Mouse (Mus musculus) cerebellum, adult 2 months (tissue): ENCODE measurements at regions not wholly inside any gene's neighbourhood (a gene's known extent, or its start where the extent isn't known, plus 50 kb on each side); places are given as distances from the start of the nearest gene placed in this dataset.

Source experiments
- DNase-seq, 2 experiments: peaks; one replicate each; pipeline ENCODE4 v3.0.0; 2021
- H3K27ac ChIP-seq: fragments of 200-500 bp; 2 replicates; pipeline ENCODE4 v1.5.1; 2012; ENCODE audit warnings: low read length, control low read depth, inconsistent platforms; ENCODE audit not compliant: insufficient read depth
- H3K27me3 ChIP-seq: fragments of 200-500 bp; 2 replicates; pipeline ENCODE4 v1.6.1; 2012; ENCODE audit warnings: inconsistent platforms, mild to moderate bottlenecking, low read length, moderate library complexity; ENCODE audit not compliant: control insufficient read depth, insufficient read depth
- H3K4me1 ChIP-seq: fragments of 200-500 bp; 2 replicates; pipeline ENCODE4 v1.6.1; 2011; ENCODE audit warnings: low read length; ENCODE audit not compliant: control insufficient read depth, insufficient read depth
- H3K4me3 ChIP-seq: fragments of 200-500 bp; replicated peaks from 2 replicates; pipeline ENCODE3; 2011; ENCODE audit warnings: mild to moderate bottlenecking, low read depth, low read length, control low read depth; ENCODE audit not compliant: insufficient read depth
- CTCF ChIP-seq: fragments of 200-500 bp; IDR thresholded peaks from 2 replicates; pipeline ENCODE4 v1.5.1; 2011; ENCODE audit warnings: low read depth, mild to moderate bottlenecking, control low read depth, low read length, moderate library complexity, borderline replicate concordance; ENCODE audit not compliant: insufficient read depth
- POLR2A ChIP-seq: fragments of 200-500 bp; IDR thresholded peaks from 2 replicates; pipeline ENCODE4 v1.6.1; 2011; ENCODE audit warnings: low read length, control low read depth, borderline replicate concordance; ENCODE audit not compliant: insufficient read depth
- WGBS: fragments of 180-500 bp; shearing (Covaris S2); methylation state at CpG from one replicate; pipeline ENCODE4 v1.1.7; 2018; 5-methylcytosine and 5-hydroxymethylcytosine counted together

- 44% methylated on average over 4 of the region's 4 CpGs for WGBS
- no peaks in the 10 kb centered on the region for H3K27me3 ChIP-seq
- TF ChIP-seq CTCF = no peak
- TF ChIP-seq POLR2A = no peak
- DNase-seq = no peak
- H3K4me3 ChIP-seq = no peak overlapping the region
- H3K4me1 ChIP-seq = no peaks in the 10 kb centered on the region
- no peak overlapping the region for H3K27ac ChIP-seq
Observed at GRCm38 (mm10) chr8:113976626-113977025, 128.1 kb upstream of the Adamts18 start.

DNA sequence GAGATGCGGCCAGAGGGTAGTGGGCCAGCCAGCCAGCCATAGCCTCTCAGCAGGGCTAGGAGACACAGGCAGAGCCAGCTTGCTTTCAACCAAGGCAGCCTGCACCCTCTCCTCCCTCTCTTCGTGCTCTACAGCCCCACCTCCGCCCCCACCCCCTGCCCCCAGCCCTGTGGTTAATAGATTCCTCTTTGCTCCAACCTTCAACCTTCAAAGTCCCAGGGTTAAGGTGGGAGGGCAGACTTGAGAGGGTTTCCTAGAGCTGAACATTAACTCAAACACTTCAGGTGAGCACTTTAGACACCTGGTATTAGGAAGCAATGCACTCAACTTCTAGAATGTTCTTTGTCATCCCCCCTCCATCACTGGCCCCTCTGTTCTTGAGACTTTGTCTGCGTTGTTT lies 128.5 kb upstream of the Adamts18 start:
- DNase-seq = no peak
- H3K4me1 ChIP-seq = no peaks in the 10 kb centered on the region
- no peaks in the 10 kb centered on the region for H3K27me3 ChIP-seq
- TF ChIP-seq CTCF (no peak), POLR2A (no peak)
- H3K27ac ChIP-seq = no peak overlapping the region
- no peak overlapping the region for H3K4me3 ChIP-seq
- WGBS = 59% methylated on average over 4 of the region's 4 CpGs

GRCm38 (mm10) chr8:113978946-113979345 lies 130.4 kb upstream of the Adamts18 start:
- 53% methylated on average over 9 of the region's 9 CpGs for WGBS
- Histone ChIP-seq H3K27me3 (no peaks in the 10 kb centered on the region), H3K4me3 (no peak overlapping the region), H3K27ac (no peak overlapping the region), H3K4me1 (no peaks in the 10 kb centered on the region)
- no peak for DNase-seq
- no peak for TF ChIP-seq CTCF

DNA sequence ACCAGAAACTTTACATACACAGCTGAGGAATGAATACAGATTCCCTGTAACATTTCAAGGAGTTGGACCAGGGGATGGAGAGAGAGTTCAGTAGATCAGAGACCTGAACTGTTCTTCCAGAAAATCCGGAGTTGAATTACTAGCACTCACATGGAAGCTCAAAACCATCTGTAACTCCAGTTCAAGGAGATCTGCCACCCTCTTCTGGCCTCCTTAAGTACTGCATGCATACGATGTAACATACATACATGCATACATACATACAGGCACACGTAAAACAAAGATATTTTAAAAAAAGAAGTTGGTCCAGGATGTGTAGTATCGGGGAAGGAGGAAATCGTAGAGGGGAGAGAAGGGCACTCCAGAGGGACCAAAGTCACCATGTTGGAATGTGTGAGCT lies 131.3 kb upstream of the Adamts18 start:
- TF ChIP-seq POLR2A (no peak), CTCF (no peak)
- no peaks in the 10 kb centered on the region for H3K4me1 ChIP-seq
- no peak for DNase-seq
- no peak overlapping the region for H3K4me3 ChIP-seq
- no peaks in the 10 kb centered on the region for H3K27me3 ChIP-seq
- WGBS = 96% methylated on average over 5 of the region's 5 CpGs
- H3K27ac ChIP-seq = no peak overlapping the region

DNA sequence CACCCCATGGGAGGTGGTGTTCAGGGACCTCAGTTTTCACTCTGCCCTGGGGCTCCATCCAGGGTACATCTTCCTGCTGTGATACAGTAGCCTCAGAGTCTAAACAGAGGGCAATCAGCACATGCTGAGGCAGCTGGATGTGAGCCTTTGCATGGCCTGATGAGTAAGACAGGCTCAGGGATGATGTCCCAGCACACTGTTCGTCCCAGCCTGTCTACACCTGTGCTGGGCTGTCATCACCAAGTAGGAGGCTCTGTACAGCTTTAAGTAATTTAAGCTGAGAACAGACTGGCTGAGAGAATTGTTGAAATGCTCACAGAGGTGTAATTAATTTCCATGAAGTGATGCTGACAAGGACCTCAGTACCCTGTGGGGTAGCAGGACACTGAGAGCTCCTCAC lies 132.8 kb upstream of the Adamts18 start:
- H3K4me1 ChIP-seq = no peaks in the 10 kb centered on the region
- no peak for DNase-seq
- WGBS = 91% methylated on average over 1 of the region's 1 CpGs
- TF ChIP-seq CTCF (no peak), POLR2A (no peak)
- no peak overlapping the region for H3K4me3 ChIP-seq
- no peak overlapping the region for H3K27ac ChIP-seq
- H3K27me3 ChIP-seq = no peaks in the 10 kb centered on the region

DNA sequence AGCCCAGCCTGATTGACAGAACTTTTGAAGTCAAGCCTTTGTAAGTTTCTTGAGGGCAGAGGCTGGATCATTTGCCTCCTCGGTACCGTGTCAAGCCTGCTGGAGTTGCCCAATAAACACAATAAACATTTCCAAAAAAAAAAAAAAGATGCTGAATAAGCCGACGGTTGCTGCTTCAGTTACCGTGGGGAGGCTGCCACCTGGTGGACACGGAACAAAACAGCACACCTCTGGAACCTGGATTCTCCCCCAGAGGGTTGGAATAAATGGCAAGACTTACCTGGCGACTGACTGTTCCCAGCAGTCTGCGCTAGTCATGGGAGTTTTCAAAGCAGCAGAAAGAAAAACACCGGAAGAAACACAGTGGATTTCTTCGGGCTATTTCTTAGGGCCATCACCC lies 136.3 kb upstream of the Adamts18 start:
- no peak overlapping the region for H3K27ac ChIP-seq

DNA sequence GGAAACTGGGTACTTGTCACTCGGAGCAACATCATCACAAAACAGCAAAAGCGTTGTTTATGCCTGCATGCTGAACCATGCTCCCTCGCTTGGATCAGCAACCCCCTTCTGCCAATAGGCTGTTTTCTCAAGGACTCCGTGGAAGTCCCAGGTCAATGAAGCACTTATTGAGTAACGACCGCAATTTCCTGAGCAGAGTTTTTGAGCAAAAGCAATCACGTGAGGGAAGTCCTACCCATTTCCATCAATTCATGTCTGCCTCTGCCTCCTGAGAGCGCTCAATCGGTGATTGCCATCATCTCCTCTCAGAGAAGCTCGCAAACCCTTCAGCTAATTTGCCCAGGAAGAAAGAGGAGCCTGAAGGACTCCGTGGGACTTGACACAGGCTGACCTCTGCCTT lies 136.9 kb upstream of the Adamts18 start:
- H3K4me3 ChIP-seq = no peak overlapping the region
- WGBS = 80% methylated on average over 11 of the region's 11 CpGs
- no peak for TF ChIP-seq CTCF
- no peak for TF ChIP-seq POLR2A
- no peaks in the 10 kb centered on the region for H3K4me1 ChIP-seq
- no peak overlapping the region for H3K27ac ChIP-seq
- no peaks in the 10 kb centered on the region for H3K27me3 ChIP-seq
- DNase-seq = no peak

More for the DNA sequence above, 136.3 kb upstream of the Adamts18 start:
- Histone ChIP-seq H3K4me1 (no peaks in the 10 kb centered on the region), H3K4me3 (no peak overlapping the region), H3K27me3 (no peaks in the 10 kb centered on the region)
- DNase-seq = peak; percentile 70 to 79
- TF ChIP-seq CTCF = peak; percentile 97
- no peak for TF ChIP-seq POLR2A
- WGBS = 7% methylated on average over 10 of the region's 10 CpGs

GRCm38 (mm10) chr8:113985948-113986347 lies 137.4 kb upstream of the Adamts18 start:
- WGBS = 67% methylated on average over 7 of the region's 7 CpGs
- TF ChIP-seq POLR2A = no peak
- TF ChIP-seq CTCF = no peak
- H3K4me1 ChIP-seq = no peaks in the 10 kb centered on the region

GRCm38 (mm10) chr8:113990718-113991117 lies 142.2 kb upstream of the Adamts18 start:
- Histone ChIP-seq H3K27me3 (no peaks in the 10 kb centered on the region), H3K4me3 (no peak overlapping the region), H3K27ac (no peak overlapping the region), H3K4me1 (no peaks in the 10 kb centered on the region)
- 83% methylated on average over 9 of the region's 9 CpGs for WGBS
- no peak for DNase-seq
- TF ChIP-seq CTCF = no peak

More at GRCm38 (mm10) chr8:113985948-113986347, 137.4 kb upstream of the Adamts18 start:
- Histone ChIP-seq H3K27ac (no peak overlapping the region), H3K27me3 (no peaks in the 10 kb centered on the region), H3K4me3 (no peak overlapping the region)
- no peak for DNase-seq
